Mouse (Mus musculus) thymus, adult 2 months (tissue): ENCODE data around the gene Polr2a.

Source experiments
- CTCF ChIP-seq: fragments of 200-500 bp; IDR thresholded peaks from 2 replicates; pipeline ENCODE4 v1.5.1; 2012; ENCODE audit warnings: mild to moderate bottlenecking, control low read depth, low read length, moderate library complexity, borderline replicate concordance; ENCODE audit not compliant: control insufficient read depth, poor library complexity, insufficient read depth; ENCODE audit errors: extremely low read depth
- POLR2A ChIP-seq: fragments of 200-500 bp; IDR thresholded peaks from 2 replicates; pipeline ENCODE4 v1.6.1; 2012; ENCODE audit warnings: mild to moderate bottlenecking, low read length, control low read depth, moderate library complexity; ENCODE audit not compliant: control insufficient read depth, poor library complexity, insufficient read depth; ENCODE audit errors: extremely low read depth

DNA sequence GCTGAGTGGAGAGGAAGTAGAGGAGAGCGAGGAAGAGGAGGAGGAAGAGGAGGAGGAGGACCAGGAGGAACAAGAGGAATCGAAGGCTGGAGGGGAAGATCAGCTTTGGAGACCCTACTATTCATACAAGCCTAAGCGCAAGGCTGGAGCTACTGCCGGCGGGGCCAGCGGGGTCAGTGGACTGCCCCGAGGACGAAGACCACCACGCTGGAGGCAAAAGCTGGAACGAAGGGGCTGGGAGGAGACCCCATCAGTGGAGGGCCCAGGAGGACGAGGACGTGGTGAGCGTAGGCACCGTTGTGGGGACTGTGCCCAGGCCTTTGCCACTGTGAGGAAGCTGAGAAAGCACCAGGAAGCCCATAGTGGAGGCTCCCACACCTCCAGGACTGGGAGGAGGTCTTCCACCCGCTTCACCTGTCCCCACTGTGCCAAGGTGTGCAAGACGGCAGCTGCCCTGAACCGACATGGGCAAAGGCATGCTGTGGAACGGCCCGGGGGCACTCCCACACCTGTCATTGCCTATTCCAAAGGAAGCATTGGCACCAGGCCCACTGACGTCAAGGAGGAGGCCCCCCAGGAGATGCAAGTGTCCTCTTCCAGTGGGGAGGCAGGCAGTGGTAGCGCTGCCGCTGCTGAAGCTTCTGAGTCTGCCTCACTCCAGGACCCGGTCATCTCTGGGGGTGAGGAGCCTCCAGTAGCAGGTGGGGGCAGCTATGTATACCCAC, 20.0 kb upstream of the Polr2a start:
- TF ChIP-seq POLR2A (no peak), CTCF (no peak)
